Mouse (Mus musculus) WW6 (cell line): Measurements from ENCODE around the gene Gata1.
A peak's percentile ranks its signal among the peaks of the same experiment; 100 is the strongest.
"Not testable (repeated sequence)": the region's sequence is repeated elsewhere in the genome, so short reads cannot be mapped to it uniquely, and the experiment has no call there.

Experiments used
- DNase-seq: peaks from one replicate; pipeline ENCODE4 v3.0.0-alpha.2; 2013; ENCODE audit warnings: low read depth, low spot score

The Gata1 gene

DNA sequence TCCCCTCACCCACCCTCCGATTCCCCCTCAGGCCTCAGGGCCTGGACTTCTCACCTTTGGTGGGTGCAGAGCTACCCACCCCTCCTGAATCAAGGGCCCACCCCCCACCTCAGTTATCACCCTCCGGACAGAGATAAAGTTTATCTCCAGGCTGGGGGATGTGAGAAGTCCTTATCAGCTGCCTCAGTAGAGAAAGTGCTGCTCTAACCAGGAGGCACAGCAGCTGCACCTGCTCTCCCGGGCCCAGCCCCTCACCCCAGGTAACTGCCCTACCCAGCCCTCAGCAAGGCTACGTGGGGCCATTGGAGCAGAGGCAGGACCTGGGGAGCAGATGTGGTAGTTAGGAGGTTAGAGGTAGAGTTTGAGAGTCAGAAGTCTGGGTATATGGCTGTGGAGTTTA lies 11.7 kb downstream of the Gata1 start:
- no peak for DNase-seq

DNA sequence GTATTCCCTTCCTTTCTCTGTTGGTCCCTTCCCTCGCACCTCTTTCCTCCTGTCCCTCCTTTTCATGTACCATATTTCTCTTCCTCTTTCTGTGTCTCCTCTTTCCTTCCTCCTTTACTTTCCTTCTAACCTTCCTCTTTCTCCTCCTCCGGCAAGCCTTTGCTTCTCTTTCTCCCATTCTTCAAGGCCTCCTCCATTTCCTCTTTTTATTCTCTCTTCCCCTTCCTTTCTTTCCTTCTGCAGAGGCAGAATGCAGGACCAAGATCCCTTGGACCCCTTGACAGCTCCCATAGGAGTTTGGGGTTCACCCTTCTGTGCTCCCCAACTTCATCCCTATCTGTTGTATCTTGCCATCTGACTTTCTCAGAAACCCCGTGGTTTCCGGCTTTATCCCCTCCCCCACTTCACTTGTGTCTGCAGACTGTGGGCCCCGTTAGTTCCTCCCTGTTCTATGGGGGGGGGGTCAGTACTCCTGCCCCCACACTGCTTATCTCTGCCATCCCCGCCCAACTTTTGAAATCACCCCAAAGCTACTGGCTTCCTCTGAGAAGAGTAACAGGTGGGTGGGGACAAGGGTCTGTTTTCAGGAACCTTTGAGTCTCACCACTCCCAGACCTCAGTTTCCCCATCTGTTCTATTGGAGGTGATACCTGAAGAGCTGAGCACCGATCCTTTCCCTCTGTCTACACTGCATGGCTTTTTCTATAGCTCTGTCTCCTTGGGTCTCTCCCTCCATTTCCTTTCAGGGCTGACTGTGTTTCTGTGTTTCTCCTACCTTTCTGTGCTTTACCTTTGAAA lies 13.8 kb downstream of the Gata1 start:
- no peak for DNase-seq

DNA sequence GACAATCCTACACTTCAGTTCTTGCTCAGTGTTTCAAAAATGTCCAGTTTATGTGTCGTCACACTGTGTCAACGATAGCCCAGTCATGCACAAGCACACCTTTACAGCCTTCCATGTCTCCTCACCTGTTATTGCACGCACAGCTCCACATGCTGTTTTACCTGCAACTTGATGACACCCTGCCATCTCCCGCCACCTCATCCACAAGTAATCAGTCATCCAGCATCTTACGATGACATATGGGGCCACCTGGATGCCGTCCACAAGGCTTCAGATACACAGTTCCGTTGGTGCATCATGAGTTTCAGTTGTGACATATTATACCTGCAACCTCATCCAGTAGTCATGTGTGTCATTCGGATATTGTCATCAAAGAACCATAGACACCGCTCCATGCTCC lies 19.0 kb downstream of the Gata1 start:
- DNase-seq, result no peak

DNA sequence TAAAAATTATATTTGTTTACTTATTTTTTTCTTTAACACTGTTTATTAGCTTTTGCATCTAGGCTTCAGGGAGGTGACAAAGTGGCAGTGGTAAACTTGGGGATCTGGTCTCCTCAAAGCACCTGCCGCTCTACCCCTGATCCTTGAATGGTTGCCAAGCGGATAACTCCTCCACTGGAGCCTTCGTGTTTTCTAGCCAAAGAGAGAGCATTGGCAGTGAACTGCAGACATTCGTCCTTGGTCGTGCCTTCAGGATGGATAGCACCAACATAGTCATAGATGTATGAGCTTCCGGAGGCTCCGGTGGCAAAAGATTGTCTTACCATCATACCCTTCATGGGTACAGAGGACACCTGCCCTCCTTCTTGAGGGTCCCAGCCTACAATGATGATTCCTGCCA lies 27.8 kb downstream of the Gata1 start:
- no peak for DNase-seq

DNA sequence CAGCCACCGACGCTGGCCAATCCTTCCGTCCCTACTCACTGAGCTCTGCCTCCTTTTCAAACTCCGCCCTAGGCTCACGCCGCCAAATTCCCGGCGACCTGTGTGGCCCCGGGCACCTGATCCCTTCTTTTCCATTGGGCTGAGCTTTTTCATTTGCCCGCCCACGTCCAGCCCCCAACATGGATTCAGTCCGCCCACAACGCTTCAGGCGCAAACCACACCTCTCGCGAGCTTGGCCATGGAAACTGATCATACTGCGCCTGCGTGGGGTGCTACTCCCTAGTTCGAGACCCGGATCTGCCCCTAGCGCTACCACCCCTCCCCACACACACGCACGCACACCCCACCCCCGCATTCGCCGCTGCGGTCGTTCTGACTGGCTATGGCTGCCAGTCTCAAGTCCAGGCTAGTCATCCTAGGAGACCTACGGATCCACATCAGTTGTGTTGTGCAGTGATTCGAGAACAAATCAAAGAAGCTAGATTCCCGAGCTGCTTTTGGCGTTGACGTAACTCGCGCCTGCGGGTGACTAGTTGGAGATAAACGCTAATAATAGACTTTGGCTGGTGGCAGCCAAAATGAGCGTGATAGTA lies 29.9 kb downstream of the Gata1 start:
- DNase-seq, result peak; percentile 80

DNA sequence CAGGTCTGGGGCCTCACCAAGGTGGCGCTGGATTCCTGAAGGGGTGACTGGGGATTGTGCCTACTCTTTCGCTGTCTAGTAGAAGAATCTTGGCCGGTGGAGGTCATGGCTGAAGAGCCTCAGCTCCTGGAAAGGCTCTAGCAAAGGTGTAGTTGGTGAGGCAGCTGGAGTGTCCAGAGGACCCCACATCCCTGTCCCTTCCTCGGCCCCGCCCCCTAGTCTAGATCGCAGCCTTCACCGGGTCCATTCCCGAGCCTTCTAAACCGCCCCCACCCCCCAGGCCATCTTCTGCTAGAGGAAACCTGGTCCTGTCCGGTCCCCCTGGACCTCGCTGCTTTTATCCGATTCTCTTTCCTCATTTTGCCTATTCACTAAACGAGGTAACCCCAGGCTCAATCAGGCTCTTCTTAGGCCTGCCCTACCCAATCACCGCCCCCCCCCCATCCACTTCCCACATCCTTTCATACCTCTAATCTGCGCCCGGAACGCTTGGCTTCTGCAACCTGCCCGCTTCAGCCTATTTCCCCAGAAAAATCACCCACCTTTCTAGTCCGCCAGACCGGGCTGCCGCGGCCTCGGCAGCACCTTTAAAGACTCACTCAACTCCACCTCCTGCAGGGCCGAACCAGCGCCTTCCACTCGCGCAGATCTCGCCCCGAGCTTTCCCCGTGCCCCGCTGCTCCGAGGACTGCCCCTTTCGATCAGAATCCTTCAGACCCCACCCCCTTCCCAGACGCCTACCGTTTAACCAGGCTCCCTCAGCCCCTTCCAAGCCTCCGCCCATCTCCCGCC lies 30.6 kb downstream of the Gata1 start, which contains the start of gene Hdac6:
Hdac6 (minus strand) TSS at position 782 of the 792 bp plus-strand sequence.
- DNase-seq, result no peak

DNA sequence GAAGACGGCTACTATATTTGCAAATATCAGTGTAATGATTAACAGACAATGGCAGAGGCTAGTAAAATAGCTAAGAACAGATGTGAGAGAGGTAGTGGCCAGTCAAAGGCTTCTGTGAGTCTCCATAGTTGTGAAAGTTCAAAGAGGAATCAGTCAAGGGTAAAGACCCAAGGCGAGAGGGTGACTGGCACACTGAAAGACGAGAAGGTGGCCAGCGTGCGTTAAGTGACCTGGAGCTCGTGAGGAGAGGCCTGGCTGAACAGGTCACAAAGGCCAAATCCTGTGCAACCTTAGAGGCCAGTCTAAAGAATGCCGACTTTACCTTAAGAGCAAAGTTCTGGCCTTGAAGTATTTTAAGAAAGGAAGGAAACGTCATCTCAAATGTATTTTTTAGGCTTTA lies 32.3 kb downstream of the Gata1 start:
- DNase-seq, result no peak

DNA sequence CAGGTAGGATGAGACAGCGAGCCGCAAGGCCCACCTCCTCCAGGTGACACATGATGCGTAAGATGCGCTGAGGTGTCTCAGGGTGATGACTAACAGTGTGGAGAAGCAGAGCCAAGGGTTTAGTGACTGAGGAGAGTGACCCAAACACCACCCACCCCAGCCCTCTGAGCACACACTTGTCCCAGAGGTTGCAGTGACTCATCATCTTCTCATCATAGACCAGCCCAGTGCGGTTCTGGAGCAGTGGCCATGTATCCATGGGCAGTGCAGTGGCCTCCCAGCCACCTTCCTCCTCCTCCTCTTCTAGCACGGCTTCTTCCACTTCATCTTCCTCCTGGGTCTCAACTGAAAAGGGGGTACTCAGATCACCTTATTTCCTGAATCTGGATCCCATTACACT lies 40.2 kb downstream of the Gata1 start:
- no peak for DNase-seq

DNA sequence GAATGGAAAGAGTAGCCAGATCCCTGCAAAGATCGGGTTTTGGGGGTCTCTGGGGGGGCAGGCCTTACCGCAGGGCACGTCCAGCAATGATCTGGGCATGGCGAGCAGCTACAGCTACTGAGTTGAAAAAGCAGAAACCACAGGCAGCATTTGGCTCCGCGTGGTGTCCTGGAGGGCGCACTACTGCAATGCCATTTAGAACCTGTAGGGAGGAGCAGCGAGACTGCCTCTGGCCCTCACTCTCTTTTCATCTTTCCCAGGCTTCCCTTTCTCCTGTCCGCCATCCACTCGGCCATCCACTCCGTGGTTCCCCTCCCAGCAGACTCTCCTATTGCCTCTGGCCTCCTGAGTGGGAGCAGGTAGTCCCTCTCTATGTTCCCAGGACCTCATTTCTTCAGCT lies 41.0 kb downstream of the Gata1 start:
- no peak for DNase-seq

DNA sequence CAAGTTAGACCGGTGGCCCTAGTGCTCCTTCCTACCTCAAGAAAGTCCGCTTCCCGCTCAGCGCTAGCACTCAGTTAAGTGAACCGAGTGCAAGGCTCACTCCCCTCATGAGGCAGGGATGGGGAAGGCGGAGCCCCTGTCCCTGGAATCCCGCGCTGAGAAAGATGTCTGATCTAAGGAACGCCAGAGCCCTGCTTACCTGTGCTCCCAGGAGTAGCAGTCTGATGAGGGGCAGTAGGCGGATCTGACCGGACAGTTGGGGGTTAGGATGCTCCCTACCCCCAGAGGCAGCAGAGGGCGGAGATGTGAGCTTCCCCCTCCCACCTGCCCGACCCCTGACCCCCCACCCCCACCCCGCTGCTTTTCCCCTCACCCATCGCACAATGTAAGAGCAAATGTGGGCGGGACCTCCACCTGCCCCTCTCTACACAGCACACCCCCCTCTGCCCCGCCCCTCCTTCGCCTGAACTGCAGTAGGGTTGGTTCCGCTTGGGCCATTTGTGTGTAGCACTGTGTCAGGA lies 49.5 kb downstream of the Gata1 start, which contains the start of gene Eras:
Eras (minus strand) TSS at position 338 of the 521 bp plus-strand sequence.
- no peak for DNase-seq

DNA sequence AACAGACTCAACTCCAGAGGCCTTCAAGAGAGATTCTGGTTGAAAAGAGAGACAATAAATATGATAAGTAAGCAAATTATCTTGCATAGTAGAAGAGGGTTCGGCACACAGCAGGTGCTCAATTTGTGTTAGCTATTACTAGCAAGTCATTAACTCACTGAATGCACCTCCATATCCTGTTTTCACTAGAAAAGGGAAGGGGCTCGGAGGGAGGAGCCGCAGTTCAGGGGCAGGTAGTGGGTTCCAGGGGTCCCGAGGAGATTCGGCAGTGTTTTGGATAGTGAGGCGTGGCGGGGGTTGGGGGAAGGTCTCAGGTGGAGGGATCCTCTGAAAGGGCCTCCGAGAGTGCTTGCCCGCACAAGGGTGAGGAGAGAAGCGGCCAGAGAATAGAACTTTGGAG lies 50.8 kb downstream of the Gata1 start:
- no peak for DNase-seq

DNA sequence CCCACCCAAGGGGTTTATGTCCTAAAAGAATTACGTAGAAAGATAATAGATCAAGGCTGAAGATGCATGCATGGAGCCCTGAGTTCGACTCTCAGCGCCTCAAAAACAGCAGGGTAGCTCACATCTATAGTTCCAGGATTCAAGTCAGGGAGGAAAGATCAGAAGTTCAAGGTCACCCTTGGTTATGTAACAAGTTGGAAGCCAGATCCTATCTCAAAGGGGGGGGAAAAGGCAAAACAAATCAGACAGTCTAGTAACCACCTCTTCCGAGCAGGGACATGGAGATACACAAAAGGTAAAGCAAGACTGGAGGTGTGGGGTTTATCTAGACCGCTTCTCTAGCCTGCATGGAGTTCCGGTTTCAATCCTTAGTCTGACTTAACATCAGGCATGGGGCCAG lies 51.6 kb downstream of the Gata1 start:
- DNase-seq, result no peak

DNA sequence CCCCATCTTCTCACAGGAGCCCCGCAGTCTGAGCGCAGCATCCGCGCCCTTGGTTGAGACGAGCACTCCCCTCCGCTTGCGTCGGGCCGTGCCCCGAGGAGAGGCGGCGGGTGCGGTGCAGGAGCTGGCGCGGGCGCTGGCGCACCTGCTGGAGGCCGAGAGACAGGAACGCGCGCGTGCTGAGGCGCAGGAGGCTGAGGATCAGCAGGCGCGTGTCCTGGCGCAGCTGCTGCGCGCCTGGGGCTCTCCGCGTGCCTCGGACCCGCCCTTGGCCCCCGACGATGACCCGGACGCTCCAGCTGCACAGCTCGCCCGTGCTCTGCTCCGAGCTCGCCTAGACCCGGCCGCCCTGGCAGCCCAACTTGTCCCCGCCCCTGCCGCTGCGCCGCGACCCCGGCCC lies 55.8 kb downstream of the Gata1 start:
- no peak for DNase-seq

DNA sequence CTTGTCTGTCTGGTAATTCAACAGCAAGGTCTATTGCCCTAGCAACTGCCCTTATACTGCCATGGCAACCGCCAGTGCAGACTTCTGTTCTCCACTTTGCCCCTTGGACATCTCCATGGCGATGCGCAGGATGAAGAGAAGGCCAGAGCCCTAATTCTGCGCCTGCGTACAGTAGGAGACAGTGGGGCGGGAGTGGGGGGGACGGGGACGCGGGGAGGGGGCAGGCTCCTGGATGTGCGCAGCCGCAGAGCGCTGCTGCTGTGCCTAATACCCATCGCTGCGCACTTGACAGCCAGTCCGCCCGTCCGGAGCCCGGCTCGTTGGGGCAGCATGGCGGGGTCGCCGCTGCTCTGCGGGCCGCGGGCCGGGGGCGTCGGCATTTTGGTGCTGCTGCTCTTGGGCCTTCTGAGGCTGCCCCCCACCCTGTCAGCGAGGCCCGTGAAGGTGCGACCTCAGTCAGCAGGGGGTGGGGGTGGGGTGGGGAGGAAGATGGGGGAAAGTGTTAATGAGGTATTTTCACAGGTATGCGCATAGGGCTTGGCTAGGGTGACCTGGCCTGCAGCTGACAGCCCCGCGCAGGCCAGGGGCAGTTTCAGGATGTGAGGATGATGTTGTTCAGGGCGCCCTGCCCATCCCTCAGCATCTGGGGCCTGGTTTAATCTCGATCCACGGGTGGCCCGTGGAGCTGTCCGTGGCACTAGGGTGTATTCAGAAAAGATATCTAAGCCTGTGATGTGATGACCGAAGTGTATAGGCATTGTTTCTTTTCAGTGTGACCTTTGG lies 58.1 kb downstream of the Gata1 start, which contains the start of gene Pcsk1n:
Pcsk1n (plus strand) TSS at position 222 of the 783 bp plus-strand sequence.
- no peak for DNase-seq

DNA sequence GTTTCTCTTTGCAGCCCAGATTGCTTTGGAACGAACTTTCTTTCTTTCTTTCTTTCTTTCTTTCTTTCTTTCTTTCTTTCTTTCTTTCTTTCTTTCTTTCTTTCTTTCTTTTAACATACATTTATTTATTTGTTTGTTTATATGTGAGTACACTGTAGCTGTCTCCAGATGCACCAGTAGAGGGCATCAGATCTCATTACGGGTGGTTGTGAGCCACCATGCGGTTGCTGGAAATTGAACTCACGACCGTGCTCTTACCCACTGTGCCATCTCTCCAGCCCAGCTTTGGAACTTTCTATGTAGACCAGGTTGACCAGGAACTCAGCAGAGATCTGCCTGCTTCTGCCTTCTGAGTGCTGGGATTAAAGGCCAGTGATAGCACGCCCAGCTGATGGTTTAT lies 59.9 kb downstream of the Gata1 start:
- not testable (repeated sequence) for DNase-seq

DNA sequence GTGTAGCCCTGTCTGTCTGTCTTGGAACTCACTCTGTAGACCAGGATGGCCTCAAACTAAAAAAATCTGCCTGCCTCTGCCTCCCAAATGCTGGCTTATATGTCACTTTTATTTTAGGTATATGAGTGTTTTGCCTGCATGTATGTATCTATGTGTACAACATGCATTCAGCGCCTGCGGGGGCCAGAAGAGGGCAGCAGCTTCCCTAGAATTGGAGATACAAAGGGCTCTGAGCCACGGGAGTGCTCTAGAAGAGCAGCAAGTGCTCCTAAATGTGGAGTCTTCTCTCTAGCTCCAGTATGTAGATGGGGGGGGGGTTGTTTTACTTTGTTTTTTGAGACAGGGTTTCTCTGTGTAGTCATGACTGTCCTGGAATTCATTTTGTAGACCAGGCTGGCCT lies 62.2 kb downstream of the Gata1 start:
- DNase-seq, result not testable (repeated sequence)

DNA sequence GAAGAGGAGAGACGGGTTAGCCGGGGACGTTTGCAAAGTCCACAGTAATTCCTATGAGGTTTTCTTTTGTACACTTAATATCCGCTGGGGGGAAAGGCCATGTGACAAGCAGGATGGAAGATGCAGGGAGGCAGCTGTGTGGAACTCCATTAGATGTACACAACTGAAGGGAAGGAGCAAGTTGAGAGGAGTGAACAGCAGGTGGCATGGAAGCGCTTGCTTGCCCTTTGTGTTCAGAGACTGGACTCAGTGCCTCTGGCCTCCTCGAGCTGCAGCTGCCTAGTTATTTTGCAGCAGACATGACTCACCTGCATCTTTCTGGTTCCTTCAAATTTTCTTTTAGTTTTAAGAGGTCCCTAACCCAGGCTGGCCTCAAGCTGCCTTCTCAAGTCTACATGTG lies 67.4 kb downstream of the Gata1 start:
- DNase-seq, result no peak
